Mouse (Mus musculus) kidney, adult 2 months (tissue): ENCODE results near the gene Dnah17.

ENCODE experiments used
- CTCF ChIP-seq: fragments of 200-500 bp; conservative IDR thresholded peaks from 2 replicates; pipeline ENCODE4 v1.5.1; 2011; ENCODE audit warnings: low read depth, mild to moderate bottlenecking, control low read depth, low read length, moderate library complexity, mixed read lengths; ENCODE audit not compliant: insufficient read depth, insufficient read length
- POLR2A ChIP-seq: fragments of 200-500 bp; IDR thresholded peaks from one replicate; pipeline ENCODE4 v1.6.1; 2011; ENCODE audit warnings: low read depth, low read length, control low read depth

GRCm38 (mm10) chr11:117982426-117982825 lies 148.0 kb downstream of the Dnah17 start:
- no peak for TF ChIP-seq POLR2A
- TF ChIP-seq CTCF, result no peak
